Mouse (Mus musculus) ovary, postnatal 14 days (tissue): ENCODE measurements at regions not wholly inside any gene's neighbourhood (a gene's known extent, or its start where the extent isn't known, plus 50 kb on each side); places are given as distances from the start of the nearest gene placed in this dataset.
A peak's percentile ranks its signal among the peaks of the same experiment; 100 is the strongest.
"Not testable (repeated sequence)": the region's sequence is repeated elsewhere in the genome, so short reads cannot be mapped to it uniquely, and the experiment has no call there.

Experiments
- DNase-seq: peaks from one replicate; pipeline ENCODE4 v3.0.0; 2022; ENCODE audit warnings: low spot score

DNA sequence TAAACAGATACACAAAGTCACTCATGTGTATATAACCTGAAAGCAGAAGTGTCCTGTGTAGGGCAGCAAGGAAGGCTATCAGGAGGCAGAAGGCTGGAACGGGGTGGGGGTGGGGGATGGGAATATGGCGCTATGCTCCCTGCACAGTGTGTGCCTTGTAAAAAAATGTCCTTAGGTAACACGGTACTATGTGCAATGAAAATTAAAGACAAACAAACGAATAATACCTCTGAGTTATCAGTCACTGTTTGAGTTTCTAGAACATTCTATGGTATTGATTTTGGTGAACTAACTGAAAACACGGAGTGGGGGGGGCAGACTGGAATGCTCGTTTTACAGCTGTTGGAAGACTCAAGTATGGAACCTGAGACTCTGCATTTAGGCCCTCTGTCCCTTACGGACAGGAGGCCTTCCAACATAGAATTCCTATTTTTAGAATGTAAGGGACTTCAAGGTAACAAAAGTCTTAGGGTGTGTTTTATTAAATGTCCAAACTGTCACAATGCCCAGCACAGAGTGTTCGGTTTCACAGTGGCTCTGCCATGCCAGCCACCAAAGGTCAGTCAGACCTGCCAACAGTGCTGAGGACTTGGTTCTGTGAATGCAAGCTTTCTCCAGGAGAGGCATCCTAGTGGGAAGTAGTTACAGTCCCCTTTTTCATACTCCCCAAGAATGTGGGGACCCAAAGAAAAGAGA, 240.6 kb downstream of the Ano6 start:
- DNase-seq, result no peak

DNA sequence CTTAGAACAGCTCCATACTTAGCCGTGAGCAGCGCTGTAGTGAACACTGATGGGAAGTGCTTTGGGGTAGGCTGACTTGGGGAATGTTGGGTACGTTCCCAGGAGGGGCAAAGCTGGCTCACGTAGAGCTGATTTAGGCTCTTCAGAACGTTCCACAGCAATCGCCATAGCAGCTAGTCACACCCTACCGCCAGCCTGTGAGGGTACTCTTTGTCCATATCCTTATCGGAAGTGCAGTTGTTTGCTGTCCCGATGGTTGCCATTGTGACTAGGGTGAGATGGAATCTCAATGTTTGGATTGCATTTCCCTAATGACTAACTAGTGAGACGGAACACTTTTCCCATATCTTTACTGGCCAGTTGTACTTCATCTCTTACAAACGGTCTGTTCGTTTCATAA, 244.6 kb downstream of the Ano6 start:
- DNase-seq, result no peak

GRCm38 (mm10) chr15:96045561-96045960, 241.8 kb upstream of the Arid2 start:
- no peak for DNase-seq

GRCm38 (mm10) chr15:96046651-96047050, 240.7 kb upstream of the Arid2 start:
- DNase-seq, result no peak

GRCm38 (mm10) chr15:96050416-96050815, 236.9 kb upstream of the Arid2 start:
- no peak for DNase-seq

DNA sequence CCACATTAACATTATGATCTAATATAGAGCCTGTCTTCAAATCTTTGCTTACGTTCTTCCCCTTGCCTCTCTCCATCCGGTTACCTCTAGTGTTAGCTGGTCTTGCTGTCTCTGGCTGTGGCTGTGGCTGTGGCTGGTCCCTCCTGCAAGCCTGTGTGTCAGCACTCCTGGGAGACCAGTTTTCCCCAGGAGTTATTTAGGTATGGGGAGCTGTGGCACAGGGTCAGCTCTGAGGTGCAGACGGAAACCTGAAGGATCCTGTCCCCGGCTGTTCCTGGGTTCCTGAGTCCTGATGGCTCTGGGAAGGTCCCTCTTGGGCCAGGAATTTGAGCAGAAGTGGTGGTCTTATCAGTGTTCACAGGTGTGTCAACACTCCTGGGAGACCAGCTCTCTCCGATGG, 234.7 kb upstream of the Arid2 start:
- no peak for DNase-seq

DNA sequence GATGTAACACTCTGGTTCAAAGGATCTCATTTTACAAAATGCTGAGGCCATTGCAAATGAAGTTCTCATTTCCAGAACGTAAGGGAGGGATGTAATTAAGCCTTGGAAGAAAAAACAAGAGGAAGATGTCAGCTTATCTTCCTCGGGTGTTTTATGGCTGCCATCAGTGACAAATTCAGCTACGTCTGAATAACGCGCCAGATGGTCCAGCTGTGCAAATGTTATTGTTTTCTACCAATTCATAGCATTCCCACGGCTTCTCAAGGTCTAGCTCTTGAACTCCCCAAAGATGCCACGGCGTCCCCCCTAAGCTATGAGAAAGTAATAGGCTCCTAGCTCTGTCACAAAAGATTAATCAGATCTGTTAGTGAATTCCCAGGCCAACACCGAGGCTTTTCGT, 232.0 kb upstream of the Arid2 start:
- DNase-seq, result no peak

DNA sequence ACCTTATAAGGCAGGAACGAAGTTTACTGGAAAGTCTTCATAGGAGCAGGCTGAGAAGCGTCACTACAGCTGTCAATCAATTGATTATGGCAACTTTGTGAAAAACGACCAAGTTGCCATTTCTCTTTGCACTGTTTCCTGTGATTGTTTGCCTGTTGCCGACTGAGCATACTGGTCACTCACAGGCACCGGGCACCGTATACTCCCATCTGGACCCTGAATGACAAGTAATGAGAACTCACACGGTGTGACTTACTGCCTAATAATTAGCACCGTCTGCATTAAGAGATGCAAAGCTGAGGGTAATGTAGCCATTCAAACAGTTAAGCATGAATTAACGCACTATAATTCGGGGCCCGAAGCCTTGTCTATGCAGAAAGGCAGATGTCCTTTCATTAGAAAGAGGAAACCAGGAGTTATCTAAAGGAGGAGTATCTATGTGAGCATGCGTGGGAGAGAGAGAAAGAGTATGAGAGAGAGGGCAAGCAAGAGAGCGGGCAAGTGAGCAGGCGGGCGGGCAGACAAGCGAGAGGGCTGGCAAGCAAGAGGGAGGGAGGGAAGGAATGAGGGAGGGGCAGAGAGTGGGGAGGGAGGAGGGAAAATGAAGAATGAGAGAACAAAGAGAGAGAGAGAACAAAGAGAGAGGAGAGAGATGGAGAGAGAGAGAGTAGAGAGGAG, 231.4 kb upstream of the Arid2 start:
- DNase-seq, result no peak

DNA sequence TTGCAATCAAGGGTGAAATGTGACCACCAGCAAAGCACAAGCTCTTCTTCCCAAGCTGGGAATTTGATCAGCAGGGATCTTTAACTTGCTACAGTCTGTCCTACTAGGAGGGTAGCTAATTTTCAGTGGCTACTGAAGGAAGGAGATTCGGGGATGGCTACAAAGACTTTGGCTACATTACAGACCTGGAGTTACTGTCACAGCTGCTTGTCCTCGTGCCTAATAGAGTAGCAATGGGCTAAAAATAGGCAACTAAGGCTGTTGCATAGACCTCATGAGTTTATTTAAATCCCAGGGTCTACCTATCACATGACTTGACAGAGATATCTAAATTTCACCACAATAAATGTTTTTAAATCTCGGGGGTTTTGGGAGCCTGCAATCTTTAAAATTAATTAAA, 227.7 kb upstream of the Arid2 start:
- no peak for DNase-seq

DNA sequence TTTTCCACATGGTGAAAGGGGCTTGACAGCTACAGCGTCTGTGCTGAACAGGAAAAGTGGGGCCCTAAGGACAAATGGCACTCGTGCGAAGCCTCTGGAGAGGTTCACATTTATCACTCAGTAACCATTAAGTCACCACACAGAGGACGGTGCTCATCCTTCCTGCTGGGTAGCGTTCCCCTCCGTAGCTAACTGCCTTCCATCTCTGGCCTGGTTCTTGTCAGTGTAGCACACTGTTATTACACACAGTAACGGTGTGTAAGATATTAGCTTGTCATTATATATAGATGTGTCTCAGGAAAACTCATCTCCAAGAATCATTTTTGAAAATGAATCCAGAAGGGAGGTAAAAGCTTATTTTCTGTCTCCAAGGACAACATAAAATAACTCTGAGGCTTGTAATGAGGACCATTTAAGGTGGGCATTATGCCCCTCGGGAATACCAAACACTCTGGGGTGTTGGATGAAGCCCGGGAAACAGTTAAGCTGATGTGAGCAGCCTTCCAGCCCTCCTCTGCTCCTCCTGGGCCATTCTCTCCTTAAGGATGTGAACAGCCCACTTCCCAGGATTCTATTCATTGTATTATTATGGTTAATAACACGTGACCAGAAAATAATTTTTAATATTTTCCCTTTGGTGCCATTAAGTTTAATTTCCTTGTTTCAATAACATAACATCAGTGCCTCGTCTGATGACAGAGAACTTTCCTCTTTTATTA, 222.7 kb upstream of the Arid2 start:
- DNase-seq, result no peak

DNA sequence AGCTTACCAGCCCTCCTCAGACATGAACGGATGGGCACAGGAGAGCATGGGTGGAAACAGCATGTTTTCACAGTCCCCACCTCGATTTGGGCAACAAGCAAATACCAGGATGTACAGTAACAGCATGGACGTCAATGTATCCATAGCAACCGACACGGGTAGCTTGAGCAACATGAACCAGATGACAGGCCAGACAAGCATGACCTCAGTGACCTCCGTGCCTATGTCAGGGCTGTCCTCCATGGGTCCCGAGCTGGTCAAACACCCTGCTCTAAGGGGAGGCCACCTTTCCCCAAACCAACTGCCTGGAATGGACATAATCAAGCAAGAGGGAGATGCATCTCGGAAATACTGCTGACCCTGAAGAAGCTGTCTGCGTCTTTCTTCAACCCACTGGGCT, 211.7 kb upstream of the Arid2 start:
- DNase-seq, result no peak

DNA sequence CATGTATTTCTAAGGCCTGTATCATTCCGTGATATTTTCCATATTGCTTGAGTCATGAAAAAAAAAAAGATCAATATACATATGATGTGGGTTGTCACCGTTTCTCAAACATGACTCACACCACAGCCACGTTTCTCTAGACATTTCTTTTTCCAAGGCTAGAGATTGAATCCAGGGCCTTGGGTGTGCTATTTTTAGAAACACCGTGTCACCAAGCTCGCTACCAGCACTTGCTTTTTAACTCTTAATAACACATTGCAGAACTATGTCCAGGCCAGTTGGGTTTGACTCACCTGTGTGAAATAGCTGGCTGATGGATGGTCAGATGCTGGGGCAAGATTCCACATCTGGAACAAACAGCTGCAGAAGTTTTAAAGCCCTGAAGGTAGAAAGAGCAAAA, 209.6 kb upstream of the Arid2 start:
- no peak for DNase-seq

DNA sequence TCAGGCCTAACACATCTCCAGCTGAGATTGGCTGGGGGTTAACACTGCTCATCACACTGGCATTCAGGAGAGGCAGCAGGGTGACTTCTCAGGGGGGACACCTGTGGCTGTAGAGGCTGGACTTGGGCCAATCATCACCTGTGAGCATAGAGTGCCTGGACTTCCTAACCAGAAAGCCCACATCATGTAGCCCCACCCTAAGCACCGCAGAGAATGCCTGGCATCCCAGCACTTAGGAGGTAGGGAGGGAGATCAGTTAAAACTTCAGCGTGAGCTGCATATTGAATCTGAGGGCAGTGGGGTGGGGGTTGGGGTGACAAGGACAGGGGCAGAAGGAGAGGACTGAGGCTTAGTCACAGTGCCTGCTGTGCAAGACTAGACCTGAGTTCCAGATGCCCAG, 208.7 kb upstream of the Arid2 start:
- no peak for DNase-seq

- DNase-seq, result no peak
Measured at GRCm38 (mm10) chr15:96089676-96090075, 197.6 kb upstream of the Arid2 start.

DNA sequence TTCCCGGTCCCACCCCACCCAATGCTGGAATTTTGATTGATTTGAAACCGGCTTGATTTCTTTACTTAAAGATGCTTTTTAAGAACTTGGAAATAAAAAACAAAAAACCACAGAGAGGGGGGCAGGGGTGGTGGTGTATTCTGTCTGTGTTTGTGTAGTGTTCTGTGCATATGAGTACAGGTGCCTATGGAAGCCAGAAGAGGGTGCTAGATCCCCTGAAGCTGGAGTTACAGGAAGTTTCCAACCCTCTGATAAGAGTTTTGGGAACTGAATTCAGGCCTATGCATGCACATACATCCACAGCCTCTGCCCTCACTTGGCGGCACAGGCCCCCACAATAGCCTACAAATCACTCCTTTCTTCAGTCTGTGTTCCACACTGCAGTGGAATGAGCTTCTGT, 190.9 kb upstream of the Arid2 start:
- no peak for DNase-seq

DNA sequence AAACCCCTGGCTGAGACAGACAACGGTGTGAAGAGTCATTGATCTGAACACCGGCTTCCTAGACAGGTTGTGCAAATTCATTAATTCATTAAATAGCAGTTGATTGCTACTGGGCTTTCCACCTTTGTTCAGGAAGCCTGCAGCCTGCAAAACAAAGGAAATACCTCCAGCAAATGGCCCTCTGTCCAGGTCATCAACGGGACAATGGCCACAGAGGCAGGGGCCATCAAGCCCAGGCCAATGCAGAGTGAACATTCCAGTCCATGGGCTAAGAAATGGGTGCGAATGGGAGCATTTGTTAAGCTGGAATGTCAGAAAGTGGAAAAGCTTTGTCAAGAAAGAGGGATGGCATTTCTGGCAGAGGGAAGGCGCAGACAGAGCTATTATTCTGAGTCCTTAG, 188.5 kb upstream of the Arid2 start:
- DNase-seq, result no peak

DNA sequence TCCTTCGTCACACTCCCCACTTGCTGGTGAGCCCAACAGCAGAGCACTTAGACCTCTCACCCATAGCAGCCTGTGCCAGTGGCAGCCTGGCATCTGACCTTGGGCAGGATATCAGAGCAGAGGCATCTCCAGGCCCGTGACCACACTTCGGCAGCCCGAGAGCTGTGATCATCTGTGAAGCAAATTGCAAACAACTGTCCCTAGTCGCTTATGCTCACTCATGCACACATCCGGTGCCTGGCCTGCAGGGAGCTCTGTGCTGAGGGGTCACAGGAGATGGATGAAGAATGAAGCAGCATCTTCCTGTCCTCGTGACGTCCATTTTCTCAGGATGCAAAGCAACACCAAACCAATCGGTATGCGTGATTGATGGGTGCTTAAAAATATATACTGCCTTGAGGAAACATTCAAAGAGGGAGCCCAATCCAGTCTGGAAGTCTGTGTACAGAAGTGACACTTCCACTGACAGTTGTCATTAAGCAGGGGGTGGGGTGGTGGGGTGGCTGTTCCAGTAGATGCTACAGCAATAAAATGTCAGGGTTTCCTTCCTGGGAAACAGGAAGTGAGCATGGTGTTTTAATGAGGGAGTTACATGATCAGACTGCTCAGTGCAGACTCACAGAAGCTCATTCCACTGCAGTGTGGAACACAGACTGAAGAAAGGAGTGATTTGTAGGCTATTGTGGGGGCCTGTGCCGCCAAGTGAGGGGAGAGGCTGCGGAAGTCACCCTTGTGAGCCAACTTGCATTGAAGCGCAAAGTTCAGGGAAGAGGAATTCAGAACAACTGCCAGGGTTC, 187.3 kb upstream of the Arid2 start:
- not testable (repeated sequence) for DNase-seq

- peak; percentile 22 for DNase-seq
Measured at GRCm38 (mm10) chr15:96103737-96104136, 183.6 kb upstream of the Arid2 start.

GRCm38 (mm10) chr15:96107503-96107902, 179.8 kb upstream of the Arid2 start:
- DNase-seq, result no peak

- no peak for DNase-seq
Measured at GRCm38 (mm10) chr15:96113091-96113490, 174.2 kb upstream of the Arid2 start.

DNA sequence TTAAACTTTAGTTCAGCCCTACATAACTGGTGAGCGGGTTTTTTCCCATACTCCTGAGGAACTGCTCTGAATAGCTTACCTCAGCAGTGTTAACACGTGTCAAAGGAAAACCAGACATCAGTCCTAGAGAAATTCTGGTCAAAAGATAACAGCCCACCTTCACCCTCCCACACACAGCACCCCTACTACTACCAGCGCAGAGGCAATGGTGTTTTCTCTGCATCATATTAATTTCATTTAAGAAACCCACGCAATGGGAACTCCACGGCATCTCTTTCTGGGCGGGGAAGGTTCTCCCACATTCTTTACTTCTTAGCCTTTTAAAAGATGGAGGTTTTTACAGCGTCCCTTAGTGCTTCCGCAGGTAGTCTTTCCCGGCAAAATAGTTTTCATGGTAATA, 172.7 kb upstream of the Arid2 start:
- no peak for DNase-seq

DNA sequence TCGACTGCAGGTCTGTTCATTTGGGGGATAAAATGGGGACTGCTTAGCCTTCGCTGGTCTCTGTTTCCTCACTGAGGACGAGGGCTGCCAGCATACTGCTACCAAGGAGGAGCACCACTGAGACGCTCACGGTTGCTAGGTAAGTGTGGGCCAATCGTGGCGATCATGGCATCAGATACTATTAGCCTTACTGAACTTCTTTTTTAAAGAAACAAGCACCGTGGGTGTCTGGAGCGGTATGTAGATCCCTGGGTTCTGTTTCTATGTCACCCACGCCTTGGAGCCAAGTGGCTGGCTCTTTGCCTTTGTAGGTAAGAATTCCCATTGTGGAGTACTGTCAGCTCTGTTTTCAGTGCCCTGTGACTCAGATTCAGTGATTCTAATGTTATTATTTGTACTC, 172.1 kb upstream of the Arid2 start:
- no peak for DNase-seq

DNA sequence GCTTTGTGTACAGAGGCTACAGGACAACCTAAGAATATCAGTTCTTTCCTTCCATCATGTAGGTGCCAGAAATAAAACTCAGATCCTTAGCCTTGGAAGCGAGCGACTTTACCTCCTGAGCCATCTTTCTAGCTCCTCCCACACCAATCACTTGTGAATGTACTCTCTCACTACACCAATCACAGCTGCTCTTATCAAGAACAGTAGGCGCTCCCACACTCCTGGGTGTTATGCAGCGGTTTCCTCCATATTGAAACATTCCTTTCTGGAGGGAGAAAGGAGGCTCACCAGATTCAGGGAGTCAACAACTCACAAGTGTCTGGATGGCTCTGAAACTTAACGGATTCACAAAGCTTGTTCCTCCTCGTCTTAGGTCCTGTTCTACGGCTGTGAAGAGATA, 168.1 kb upstream of the Arid2 start:
- no peak for DNase-seq
